Mouse (Mus musculus) hindbrain, embryonic 13.5 days (tissue): ENCODE measurements around the gene Ager. TPM values are rescaled to one million over a fixed set of nuclear protein-coding genes. Genes with fewer than 3 reads are reported as not detected.

Experiments
- ATAC-seq: fragments of 200-750 bp; cut with Nextera tagmentation; 2 replicates; pipeline ENCODE4 v1.8.0; 2017; ENCODE audit warnings: moderate TSS enrichment; ENCODE audit not compliant: low FRiP score
- H3K27ac ChIP-seq: fragments of 300-500 bp; sonication (generic); 2 replicates; pipeline ENCODE4 v1.5.1; 2015; ENCODE audit warnings: inconsistent platforms, mild to moderate bottlenecking, moderate library complexity
- H3K27me3 ChIP-seq: fragments of 300-500 bp; sonication (generic); 2 replicates; pipeline ENCODE4 v1.6.1; 2015; ENCODE audit warnings: mild to moderate bottlenecking, inconsistent platforms
- H3K36me3 ChIP-seq: fragments of 300-500 bp; sonication (generic); 2 replicates; pipeline ENCODE4 v1.6.1; 2015; ENCODE audit warnings: mild to moderate bottlenecking, inconsistent platforms
- H3K4me1 ChIP-seq: fragments of 300-500 bp; sonication (generic); replicated peaks from 2 replicates; pipeline ENCODE4 v1.6.1; 2015; ENCODE audit warnings: inconsistent platforms
- H3K4me2 ChIP-seq: fragments of 300-500 bp; sonication (generic); 2 replicates; pipeline ENCODE4 v1.6.1; 2015; ENCODE audit warnings: inconsistent platforms, mild to moderate bottlenecking, moderate library complexity
- H3K4me3 ChIP-seq: fragments of 300-500 bp; sonication (generic); 2 replicates; pipeline ENCODE4 v1.5.1; 2015; ENCODE audit warnings: mild to moderate bottlenecking, inconsistent platforms
- H3K9ac ChIP-seq: fragments of 300-500 bp; sonication (generic); 2 replicates; pipeline ENCODE4 v1.6.1; 2015; ENCODE audit warnings: mild to moderate bottlenecking, inconsistent platforms
- H3K9me3 ChIP-seq: fragments of 300-500 bp; sonication (generic); 2 replicates; pipeline ENCODE4 v1.6.1; 2016; ENCODE audit warnings: inconsistent platforms
- WGBS: fragments of 180-500 bp; shearing (Covaris S2); methylation state at CpG from one replicate; pipeline ENCODE4 v1.1.7; 2015; 5-methylcytosine and 5-hydroxymethylcytosine counted together
- polyA plus RNA-seq: library from polyadenylated mRNA; unstranded; fragments of >200 nt; fragmentation: Nextera tagmentation; extraction: Ambion mirVana; gene quantifications from 2 replicates; pipeline ENCODE4 v1.2.1, GENCODE M21; 2015

Ager gene
- polyA plus RNA-seq, 1 experiment from 2014 or later: 1.9 TPM

DNA sequence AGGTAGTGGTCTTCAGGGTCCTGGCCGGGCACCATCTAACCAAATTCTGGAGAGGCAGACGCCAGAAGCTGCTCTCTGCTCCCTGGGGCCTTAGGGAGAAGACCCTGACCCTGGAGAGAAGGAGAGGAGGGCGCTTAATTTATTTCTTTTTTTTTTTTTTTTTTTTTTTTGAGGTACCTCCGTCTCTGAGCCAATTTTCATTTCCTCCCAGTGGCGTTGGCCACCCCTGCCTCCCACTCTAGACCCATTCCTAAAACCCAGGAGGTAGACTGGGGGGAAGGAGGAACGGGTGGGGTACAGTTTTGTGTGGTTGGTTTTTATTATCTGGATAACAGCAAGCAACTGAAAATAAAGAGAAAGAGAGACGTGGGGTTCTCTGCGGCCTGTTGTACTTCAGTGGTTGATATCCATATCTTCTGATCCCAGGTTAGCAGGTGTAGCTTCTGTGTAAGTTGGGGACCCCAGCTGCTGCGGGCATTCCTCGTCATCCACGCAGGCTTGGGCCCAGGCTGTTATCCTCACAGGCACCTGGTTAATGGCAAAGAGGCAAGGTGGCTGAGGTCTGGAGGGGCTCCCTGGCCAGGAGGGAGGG, 15.5 kb downstream of the Ager start:
- no peak for ATAC-seq
- no peaks in the 10 kb centered on the region for H3K9me3 ChIP-seq
- peaks cover 14% of the 10 kb centered on the region for H3K4me1 ChIP-seq
- 91% methylated on average over 10 of the region's 11 CpGs for WGBS
- no peak overlapping the region for H3K9ac ChIP-seq
- peaks cover 76% of the 10 kb centered on the region for H3K36me3 ChIP-seq
- no peak overlapping the region for H3K4me2 ChIP-seq
- H3K4me3 ChIP-seq: no peak overlapping the region
- no peak overlapping the region for H3K27ac ChIP-seq
- H3K27me3 ChIP-seq: no peaks in the 10 kb centered on the region

DNA sequence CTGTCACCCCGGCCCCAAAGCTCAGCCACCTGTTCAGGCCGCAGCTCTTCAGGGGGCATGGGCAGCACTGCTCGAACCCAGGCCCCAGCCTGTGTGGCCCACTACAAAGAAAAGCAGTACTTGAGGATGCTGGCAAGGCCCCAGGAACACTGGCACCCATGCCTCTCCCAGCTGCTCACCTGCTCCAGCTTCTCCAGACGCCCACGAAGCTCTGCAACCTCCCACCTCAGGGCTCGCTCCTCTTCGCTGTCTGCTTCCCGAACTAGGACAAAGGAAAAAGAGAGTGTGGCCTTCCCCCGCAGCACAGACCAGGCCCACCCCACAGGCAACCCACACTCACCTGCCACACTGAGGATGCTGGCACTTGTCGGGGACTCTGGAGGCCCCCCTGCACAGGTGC, 16.2 kb downstream of the Ager start:
- no peaks in the 10 kb centered on the region for H3K27me3 ChIP-seq
- H3K9me3 ChIP-seq: no peaks in the 10 kb centered on the region
- no peak overlapping the region for H3K9ac ChIP-seq
- peaks cover 7% of the 10 kb centered on the region for H3K4me1 ChIP-seq
- H3K4me2 ChIP-seq: no peak overlapping the region
- WGBS: 85% methylated on average over 10 of the region's 10 CpGs
- H3K36me3 ChIP-seq: peaks cover 76% of the 10 kb centered on the region
- no peak overlapping the region for H3K27ac ChIP-seq
- no peak overlapping the region for H3K4me3 ChIP-seq
- ATAC-seq: no peak

DNA sequence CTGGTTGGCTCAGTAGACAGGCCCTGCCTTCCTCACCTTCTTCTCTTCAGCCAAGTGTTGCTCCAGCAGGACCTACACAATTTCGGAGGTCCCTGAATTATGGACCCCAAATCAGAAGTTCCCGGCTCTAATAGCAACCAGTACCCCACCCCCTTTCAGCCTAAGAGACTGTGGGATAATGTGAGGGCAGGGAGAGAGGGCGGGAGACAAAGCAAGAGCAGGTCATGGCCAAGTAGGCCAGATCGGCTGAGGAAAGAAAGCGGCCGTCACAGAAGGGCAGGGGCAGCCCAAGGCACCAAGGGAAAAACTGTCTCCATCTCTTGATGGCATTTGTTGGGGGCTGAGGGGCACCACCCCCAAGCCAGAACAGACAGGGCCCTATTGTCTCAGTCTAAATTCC, 18.2 kb downstream of the Ager start, which contains the start of gene Egfl8:
Gene Egfl8 (minus strand): TSS at position 101 of the 400 bp plus-strand sequence.
- peak within 1 kb of the TSS; percentile 13; the same call in 1 of the 2 replicates for H3K4me2 ChIP-seq
- no peaks in the 10 kb centered on the region for H3K4me1 ChIP-seq
- H3K9ac ChIP-seq: peak within 1 kb of the TSS; percentile 11; the same call in 1 of the 2 replicates
- H3K4me3 ChIP-seq: no peak within 1 kb of the TSS
- peaks cover 77% of the 10 kb centered on the region for H3K36me3 ChIP-seq
- peak within 1 kb of the TSS; percentile 41; the same call in 1 of the 2 replicates for H3K27ac ChIP-seq
- H3K9me3 ChIP-seq: no peaks in the 10 kb centered on the region
- WGBS: 54% methylated on average over 6 of the region's 6 CpGs
- H3K27me3 ChIP-seq: no peaks in the 10 kb centered on the region
- no peak for ATAC-seq

DNA sequence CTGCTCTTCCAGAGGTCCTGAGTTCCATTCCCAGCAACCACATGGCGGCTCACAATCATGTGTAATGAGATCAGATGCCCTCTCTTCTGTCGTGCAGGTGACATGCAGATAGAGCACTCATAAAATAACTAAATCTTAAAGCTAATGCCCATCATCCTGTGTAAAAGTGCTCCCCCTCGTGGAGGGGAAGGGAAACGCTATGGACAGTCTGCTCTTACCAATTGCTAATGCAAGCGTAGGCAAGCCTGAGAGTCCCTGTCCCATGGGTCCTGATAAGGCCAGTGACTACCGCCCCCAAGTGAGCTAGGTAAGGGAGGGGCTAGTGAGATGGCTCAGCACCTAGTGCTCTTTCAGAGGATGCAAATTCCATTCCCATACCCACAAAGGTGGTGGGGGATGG, 21.3 kb downstream of the Ager start:
- Histone ChIP-seq H3K9me3 (no peaks in the 10 kb centered on the region), H3K27ac (no peak overlapping the region), H3K9ac (no peak overlapping the region), H3K4me2 (no peak overlapping the region), H3K27me3 (no peaks in the 10 kb centered on the region), H3K4me1 (no peaks in the 10 kb centered on the region), H3K36me3 (peaks cover 75% of the 10 kb centered on the region), H3K4me3 (no peak overlapping the region)
- ATAC-seq: no peak
- 12% methylated on average over 6 of the region's 6 CpGs for WGBS

DNA sequence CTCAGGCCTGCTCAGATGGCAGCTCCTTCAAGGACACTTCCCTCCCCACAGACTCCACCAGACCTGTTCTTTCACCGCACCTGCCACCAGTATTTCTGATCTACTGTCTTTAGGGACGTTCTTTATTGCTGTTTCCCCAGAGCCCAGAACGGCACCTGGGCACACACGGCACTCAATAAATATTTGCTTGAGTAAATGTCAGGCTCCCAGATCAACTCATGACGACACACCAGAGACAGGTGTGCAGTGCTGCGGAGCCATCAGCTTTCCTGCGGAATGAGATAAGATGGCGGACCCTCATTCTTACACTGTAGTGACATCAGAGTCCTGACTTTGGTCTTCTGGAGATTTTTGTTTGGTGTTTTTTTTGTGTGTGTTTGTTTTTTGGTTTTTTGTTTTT, 23.3 kb downstream of the Ager start:
- Histone ChIP-seq H3K4me2 (no peak overlapping the region), H3K36me3 (peaks cover 57% of the 10 kb centered on the region), H3K4me1 (peaks cover 4% of the 10 kb centered on the region), H3K4me3 (no peak overlapping the region), H3K9ac (no peak overlapping the region), H3K27ac (no peak overlapping the region), H3K27me3 (no peaks in the 10 kb centered on the region), H3K9me3 (no peaks in the 10 kb centered on the region)
- no peak for ATAC-seq
- WGBS: 93% methylated on average over 8 of the region's 8 CpGs

DNA sequence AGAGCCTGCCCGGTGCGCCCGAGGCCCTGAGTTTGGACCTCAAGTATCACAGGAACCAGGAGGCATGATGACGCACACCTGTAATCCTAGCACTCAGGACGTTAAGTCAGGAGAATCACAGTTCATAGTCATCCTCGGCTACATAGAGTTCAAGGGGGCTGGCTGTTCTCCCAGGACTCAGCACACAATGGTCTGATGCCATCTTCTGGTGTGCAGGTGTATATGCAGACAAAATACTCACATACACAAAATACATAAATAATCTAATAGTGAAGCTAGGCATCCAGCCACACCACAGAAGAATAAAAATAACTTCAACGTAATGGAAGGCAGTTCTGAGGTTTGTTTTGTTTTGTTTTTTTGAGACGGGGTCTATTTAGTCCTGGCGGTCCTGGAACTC, 25.5 kb downstream of the Ager start:
- no peak overlapping the region for H3K4me2 ChIP-seq
- H3K4me1 ChIP-seq: peaks cover 19% of the 10 kb centered on the region
- WGBS: 90% methylated on average over 9 of the region's 9 CpGs
- no peaks in the 10 kb centered on the region for H3K27me3 ChIP-seq
- H3K36me3 ChIP-seq: peaks cover 44% of the 10 kb centered on the region
- ATAC-seq: no peak
- no peak overlapping the region for H3K27ac ChIP-seq
- H3K9ac ChIP-seq: no peak overlapping the region
- no peak overlapping the region for H3K4me3 ChIP-seq
- H3K9me3 ChIP-seq: no peaks in the 10 kb centered on the region

DNA sequence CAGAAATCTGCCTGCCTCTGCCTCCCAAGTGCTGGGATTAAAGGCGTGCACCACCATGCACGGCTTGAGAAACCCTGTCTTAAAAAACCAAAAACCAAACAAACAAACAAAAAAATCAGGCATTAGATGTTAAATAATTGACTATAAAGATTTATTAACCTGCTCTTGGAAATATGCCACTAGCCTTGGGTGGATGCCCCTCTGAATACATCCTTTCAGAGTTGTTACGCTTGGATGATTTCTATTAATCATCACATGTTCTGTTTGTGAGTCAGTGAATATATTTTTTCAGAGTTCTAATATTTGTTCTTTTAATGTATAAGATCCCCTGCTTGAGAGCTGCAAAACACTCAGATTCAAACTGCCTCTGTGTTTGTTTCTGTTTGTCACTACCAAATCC, 27.3 kb downstream of the Ager start:
- Histone ChIP-seq H3K4me1 (peaks cover 37% of the 10 kb centered on the region), H3K9me3 (no peaks in the 10 kb centered on the region), H3K9ac (no peak overlapping the region), H3K36me3 (peaks cover 35% of the 10 kb centered on the region), H3K27ac (no peak overlapping the region), H3K27me3 (peaks cover 5% of the 10 kb centered on the region), H3K4me3 (no peak overlapping the region), H3K4me2 (no peak overlapping the region)
- no peak for ATAC-seq
- 98% methylated on average over 3 of the region's 3 CpGs for WGBS

DNA sequence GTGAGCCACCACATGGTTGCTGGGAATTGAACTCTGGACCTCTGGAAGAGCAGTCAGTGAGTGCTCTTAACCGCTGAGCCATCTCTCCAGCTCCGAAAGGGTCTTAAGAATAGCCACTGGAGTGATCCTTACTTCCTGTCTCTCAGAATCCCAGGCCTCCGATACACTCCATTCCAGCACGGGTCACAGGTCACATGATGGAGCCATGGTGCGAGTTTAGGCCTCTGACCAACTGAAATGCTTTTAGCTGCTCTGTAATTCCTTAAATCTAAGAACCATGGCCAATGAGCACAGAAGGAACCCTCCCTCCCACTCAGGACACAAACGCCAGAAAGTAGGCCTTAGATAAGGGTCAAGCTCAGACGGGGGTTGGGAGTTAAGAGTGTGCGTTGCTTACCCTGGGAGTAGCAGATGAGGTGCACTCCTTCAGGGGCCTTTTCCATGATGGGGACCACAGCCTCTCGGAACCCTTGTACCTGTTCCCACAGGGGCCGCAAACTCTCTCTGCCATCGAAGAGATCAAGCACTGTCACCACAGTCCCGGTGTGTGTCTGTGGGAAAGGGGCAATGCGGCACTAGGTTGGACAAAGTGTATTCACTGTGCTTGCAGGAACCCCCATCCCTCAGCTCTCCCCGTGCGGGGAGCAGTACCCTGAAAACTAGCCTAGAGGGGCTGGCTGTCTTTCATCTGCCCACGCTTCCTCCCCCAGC, 28.6 kb downstream of the Ager start:
- WGBS: 53% methylated on average over 16 of the region's 16 CpGs
- H3K4me1 ChIP-seq: peaks cover 49% of the 10 kb centered on the region
- H3K4me3 ChIP-seq: peak overlapping the region; percentile 73
- H3K36me3 ChIP-seq: peaks cover 28% of the 10 kb centered on the region
- no peak for ATAC-seq
- peak overlapping the region; percentile 93 for H3K27ac ChIP-seq
- peak overlapping the region; percentile 83 for H3K9ac ChIP-seq
- H3K9me3 ChIP-seq: no peaks in the 10 kb centered on the region
- peak overlapping the region; percentile 91 for H3K4me2 ChIP-seq
- H3K27me3 ChIP-seq: peaks cover 17% of the 10 kb centered on the region

DNA sequence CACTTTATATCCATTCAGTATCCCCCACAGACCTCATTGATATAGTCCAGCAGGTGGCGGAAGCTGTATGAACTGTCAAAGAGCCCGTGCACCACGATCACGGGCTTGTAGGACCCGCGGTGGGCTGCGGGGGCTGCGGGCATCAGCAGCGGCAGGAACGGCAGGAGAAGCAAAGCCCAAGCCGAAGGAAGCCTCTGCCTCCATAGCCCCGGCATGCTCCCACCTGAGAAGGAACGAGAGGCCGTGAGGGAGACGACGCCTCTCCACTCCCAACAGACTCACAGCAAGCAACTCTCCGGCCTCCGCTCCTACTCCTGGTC, 29.1 kb downstream of the Ager start:
- peak; percentile 43 for ATAC-seq
- Histone ChIP-seq H3K9me3 (no peaks in the 10 kb centered on the region), H3K9ac (peak overlapping the region; percentile 83), H3K36me3 (peaks cover 22% of the 10 kb centered on the region), H3K27me3 (peaks cover 22% of the 10 kb centered on the region), H3K4me2 (peak overlapping the region; percentile 91), H3K4me3 (peak overlapping the region; percentile 73), H3K27ac (peak overlapping the region; percentile 93), H3K4me1 (peaks cover 54% of the 10 kb centered on the region)
- WGBS: 0% methylated on average over 18 of the region's 18 CpGs

DNA sequence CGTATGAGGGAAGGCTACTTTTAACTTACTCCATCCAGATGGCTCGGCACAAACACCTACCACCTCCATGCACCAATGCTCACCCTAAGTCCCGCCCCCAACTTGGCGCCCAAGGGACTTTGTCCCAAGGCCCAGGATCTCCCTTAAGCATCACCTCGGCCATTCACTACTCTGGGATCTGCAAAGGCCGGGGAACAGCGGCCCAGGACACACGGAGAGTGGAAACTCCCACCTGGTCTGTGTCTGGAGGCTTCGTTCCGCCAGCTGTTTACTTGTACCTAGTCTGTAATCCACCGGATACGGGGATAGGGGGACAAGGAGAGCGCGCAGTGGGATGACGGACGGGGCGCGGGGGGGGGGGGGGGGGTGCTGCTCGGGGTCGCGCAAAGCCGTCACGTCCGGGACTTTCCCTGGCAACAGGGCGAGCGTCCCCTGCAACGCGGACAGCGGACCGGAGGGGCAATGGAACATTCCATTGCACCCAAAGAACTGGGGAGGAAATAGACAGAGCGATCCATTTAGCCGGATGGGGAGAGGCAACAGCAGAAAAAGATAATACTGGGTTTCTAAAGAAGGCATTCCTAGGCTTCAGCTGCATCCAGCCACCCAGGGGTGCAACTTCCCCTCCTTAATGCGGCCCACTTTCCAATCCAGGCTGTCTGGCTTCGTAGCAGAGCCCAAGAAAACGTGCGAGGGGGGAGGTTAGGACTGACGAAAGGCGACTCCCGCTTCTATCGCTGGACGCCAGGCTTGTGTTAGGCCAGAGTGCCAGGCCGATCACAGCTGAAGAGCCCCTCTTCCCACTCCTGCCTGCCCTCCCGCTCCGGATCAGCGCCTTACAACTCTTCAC, 29.7 kb downstream of the Ager start:
- Histone ChIP-seq H3K27ac (peak overlapping the region; percentile 93), H3K36me3 (peaks cover 17% of the 10 kb centered on the region), H3K27me3 (peaks cover 28% of the 10 kb centered on the region), H3K4me2 (peak overlapping the region; percentile 91), H3K9me3 (no peaks in the 10 kb centered on the region), H3K9ac (peak overlapping the region; percentile 83), H3K4me3 (peak overlapping the region; percentile 73), H3K4me1 (peaks cover 60% of the 10 kb centered on the region)
- 0% methylated on average over 42 of the region's 45 CpGs for WGBS
- peak; percentile 73 for ATAC-seq

DNA sequence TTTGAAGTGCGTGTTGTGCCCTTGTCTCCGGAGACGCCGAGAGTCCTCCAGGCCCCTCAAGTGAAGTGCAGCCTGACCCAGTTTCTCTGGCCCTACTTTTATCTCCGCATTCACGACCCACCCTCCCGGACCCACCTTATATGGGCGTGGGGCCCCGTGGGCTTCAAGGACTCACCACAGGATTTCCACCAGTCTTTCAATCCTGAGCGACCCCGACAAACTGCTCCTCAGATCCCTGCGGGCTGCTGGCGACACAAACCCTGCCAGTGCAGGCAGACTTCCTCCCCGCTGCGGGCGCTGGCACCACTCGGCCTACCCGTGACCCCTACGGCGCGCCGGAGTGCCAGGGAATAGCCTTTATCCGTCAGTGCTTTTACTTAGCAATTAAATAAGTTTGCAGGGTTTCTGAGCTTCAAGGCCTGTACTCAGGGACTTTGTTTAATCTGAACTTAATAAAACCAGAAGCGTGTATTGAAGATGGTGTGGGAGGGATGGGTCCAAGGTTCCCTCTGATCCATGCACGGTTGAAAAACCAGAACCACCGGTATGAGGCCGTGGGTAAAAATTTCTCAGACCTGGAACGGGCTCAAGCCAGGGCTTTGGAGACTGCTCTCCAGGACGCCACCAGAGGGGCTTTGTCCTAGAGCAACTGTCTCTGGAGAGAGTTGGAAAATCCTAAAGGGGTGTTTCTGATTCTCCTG, 30.4 kb downstream of the Ager start, which contains the start of gene Ppt2:
Gene Ppt2 (minus strand): TSS at position 568 of the 701 bp plus-strand sequence.
- peaks cover 61% of the 10 kb centered on the region for H3K4me1 ChIP-seq
- peak; percentile 22 for ATAC-seq
- peak within 1 kb of the TSS; percentile 91 for H3K4me2 ChIP-seq
- 8% methylated on average over 29 of the region's 29 CpGs for WGBS
- peak within 1 kb of the TSS; percentile 73 for H3K4me3 ChIP-seq
- H3K36me3 ChIP-seq: peaks cover 10% of the 10 kb centered on the region
- H3K27me3 ChIP-seq: peaks cover 36% of the 10 kb centered on the region
- H3K9me3 ChIP-seq: no peaks in the 10 kb centered on the region
- peak within 1 kb of the TSS; percentile 83 for H3K9ac ChIP-seq
- peak within 1 kb of the TSS; percentile 93 for H3K27ac ChIP-seq

DNA sequence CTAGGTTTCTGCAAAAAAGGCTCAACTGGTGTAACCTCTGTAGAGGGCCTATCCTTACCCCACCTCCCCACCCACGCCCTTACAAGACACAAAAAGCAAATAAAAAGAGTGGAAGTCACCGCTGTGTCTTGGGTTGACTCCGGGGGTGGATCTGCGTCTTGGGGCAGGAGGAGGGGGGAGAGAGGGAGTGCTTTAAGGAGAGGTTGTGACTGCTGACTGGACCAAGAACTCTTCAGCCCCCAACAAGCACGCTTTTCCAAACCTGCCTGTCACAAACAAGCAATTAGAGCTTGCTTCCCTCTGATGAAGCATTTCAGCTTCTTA, 30.9 kb downstream of the Ager start:
- 17% methylated on average over 5 of the region's 5 CpGs for WGBS
- peaks cover 61% of the 10 kb centered on the region for H3K4me1 ChIP-seq
- no peak for ATAC-seq

More for the DNA sequence above, 30.9 kb downstream of the Ager start:
- Histone ChIP-seq H3K9ac (peak overlapping the region; percentile 83), H3K9me3 (no peaks in the 10 kb centered on the region), H3K27ac (peak overlapping the region; percentile 93), H3K36me3 (peaks cover 4% of the 10 kb centered on the region), H3K4me3 (peak overlapping the region; percentile 73), H3K4me2 (peak overlapping the region; percentile 91), H3K27me3 (peaks cover 41% of the 10 kb centered on the region)
